Mouse (Mus musculus): ENCODE measurements around the gene Gabbr2.

Gene Gabbr2

DNA sequence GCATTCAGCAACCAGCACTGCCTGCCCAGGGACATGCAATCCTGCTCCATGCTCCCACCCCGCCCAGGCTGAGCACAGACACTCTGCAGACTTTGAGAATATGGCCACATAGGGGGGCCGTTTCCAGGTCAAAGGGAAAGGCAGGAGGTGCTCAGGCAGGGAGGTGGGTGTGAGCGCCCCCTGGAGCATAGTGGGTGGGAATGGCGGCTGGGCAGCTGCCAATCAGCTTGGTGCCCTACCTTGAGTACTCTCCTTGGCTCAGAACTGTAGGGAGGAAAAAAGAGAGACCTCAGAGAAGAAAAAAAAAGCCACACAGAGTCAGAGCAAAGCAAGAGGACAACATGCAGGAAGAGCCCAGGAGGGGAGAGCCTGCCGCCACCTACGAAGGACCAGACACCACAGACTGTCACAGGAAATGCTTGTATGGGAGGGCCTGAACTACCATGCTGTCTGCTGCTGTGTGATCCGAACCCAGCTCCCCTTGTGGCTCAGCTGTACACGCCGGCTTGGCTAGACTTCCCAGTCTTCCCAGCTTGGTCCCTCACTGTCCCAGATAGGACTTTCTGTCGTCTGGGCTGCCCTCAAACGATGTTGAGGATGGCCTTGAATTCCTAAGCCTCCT, 373.4 kb downstream of the Gabbr2 start:
- DNase-seq (ENCODE audit: low read depth, low spot score), result no peak

DNA sequence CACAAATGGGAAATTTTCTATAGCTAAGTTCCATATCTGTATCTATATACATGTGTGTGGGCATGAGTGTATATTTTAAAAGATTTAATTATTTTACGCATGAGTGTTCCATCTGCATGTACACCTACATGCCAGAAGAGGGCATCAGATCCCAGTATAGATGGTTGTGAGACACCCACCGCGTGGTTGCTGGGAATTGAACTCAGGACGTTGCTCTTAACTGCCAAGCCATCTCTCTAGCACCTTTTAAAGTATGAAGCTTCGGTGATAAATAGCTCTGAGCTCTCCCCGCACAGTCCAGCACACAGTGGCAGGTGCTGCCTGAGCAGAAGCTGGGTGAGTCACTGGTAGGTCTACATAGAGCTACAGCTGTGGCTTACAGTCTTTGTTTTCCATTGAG, 374.3 kb downstream of the Gabbr2 start:
- DNase-seq (ENCODE audit: low read depth, low spot score), result no peak

DNA sequence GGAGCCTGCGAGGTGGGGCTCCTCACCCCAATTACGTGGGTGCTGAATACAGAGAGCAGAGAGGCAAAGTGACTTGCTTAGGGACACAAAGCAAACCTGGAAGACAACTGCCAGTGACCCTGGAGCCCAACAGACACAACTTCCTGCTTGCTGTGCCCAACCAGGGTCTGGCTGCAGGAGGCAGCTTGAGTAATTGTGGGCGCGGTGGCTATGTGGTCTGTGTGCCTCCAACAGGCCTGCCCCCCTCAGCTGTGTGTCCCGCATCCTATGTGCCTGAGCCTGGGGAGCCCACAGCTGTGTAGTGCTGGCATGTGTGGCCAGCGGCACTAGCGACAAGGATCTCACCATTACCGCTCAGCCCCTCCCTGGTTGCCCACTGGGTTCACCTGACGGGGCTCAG, 377.0 kb downstream of the Gabbr2 start:
- DNase-seq (ENCODE audit: low read depth, low spot score), result no peak

DNA sequence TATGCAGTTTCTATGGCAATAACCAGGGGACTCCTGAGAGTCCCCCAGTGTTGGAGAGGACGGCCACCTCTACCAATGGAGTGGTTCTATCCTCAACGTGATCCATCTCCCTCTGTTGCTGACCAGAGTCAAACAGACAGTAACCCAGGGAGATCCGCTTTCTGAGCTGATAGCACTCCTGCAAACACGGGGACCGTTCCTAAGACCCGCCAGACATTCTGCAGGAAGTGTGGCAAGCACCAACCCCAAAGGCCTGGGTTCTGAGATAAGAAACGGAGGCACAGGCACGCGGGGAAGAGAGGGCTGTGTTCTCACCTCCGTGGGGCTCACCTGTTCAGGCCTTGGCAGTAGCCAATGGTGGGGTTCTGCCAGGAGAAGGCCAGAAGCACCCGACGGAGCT, 378.1 kb downstream of the Gabbr2 start:
- DNase-seq (ENCODE audit: low read depth, low spot score), result no peak

Data from retina, postnatal 7 days (tissue).